Mouse (Mus musculus): ENCODE measurements around the gene Prdm1.

The Prdm1 gene

GRCm38 (mm10) chr10:44420211-44420610, 108.1 kb downstream of the Prdm1 start:
- DNase-seq (ENCODE audit: low spot score in 2 of 2): no peak

- no peak for DNase-seq (ENCODE audit: low spot score in 2 of 2)
Measured at GRCm38 (mm10) chr10:44418901-44419300, 109.4 kb downstream of the Prdm1 start.

- DNase-seq (ENCODE audit: low spot score in 2 of 2): no peak
Measured at GRCm38 (mm10) chr10:44415576-44415975, 112.7 kb downstream of the Prdm1 start.

GRCm38 (mm10) chr10:44409958-44410357, 118.3 kb downstream of the Prdm1 start:
- no peak for DNase-seq (ENCODE audit: low spot score in 2 of 2)

GRCm38 (mm10) chr10:44409054-44409453, 119.2 kb downstream of the Prdm1 start:
- no peak for DNase-seq (ENCODE audit: low spot score in 2 of 2)

GRCm38 (mm10) chr10:44403415-44403814, 124.9 kb downstream of the Prdm1 start:
- no peak for DNase-seq (ENCODE audit: low spot score in 2 of 2)

GRCm38 (mm10) chr10:44401600-44401999, 126.7 kb downstream of the Prdm1 start:
- DNase-seq (ENCODE audit: low spot score in 2 of 2): no peak

GRCm38 (mm10) chr10:44400602-44401001, 127.7 kb downstream of the Prdm1 start:
- no peak for DNase-seq (ENCODE audit: low spot score in 2 of 2)

- no peak for DNase-seq (ENCODE audit: low spot score in 2 of 2)
Measured at GRCm38 (mm10) chr10:44400119-44400518, 128.2 kb downstream of the Prdm1 start.

- DNase-seq (ENCODE audit: low spot score in 2 of 2): no peak
Measured at GRCm38 (mm10) chr10:44392855-44393254, 135.4 kb downstream of the Prdm1 start.

- DNase-seq (ENCODE audit: low spot score in 2 of 2): no peak
Measured at GRCm38 (mm10) chr10:44391509-44392290, 136.6 kb downstream of the Prdm1 start.

GRCm38 (mm10) chr10:44390286-44390685, 138.0 kb downstream of the Prdm1 start:
- DNase-seq (ENCODE audit: low spot score in 2 of 2): no peak

GRCm38 (mm10) chr10:44388706-44389233, 139.5 kb downstream of the Prdm1 start:
- DNase-seq (ENCODE audit: low spot score in 2 of 2): no peak
